Mouse (Mus musculus) heart, embryonic 11.5 days (tissue): ENCODE data around the gene Slc4a2. TPM values are rescaled to one million over a fixed set of nuclear protein-coding genes. Genes with fewer than 3 reads are reported as not detected.

Experiments used
- ATAC-seq: fragments of 200-750 bp; cut with Nextera tagmentation; replicated peaks from 2 replicates; pipeline ENCODE4 v1.8.0; 2017; ENCODE audit warnings: moderate library complexity; ENCODE audit not compliant: insufficient number of reproducible peaks, low FRiP score, low TSS enrichment
- H3K27ac ChIP-seq: fragments of 300-500 bp; sonication (generic); 2 replicates; pipeline ENCODE4 v1.5.1; 2014; ENCODE audit warnings: mild to moderate bottlenecking, low read depth, low read length
- H3K27me3 ChIP-seq: fragments of 300-500 bp; sonication (generic); 2 replicates; pipeline ENCODE4 v1.6.1; 2014; ENCODE audit warnings: mild to moderate bottlenecking, low read length, mixed read lengths; ENCODE audit not compliant: control insufficient read depth, insufficient read depth
- H3K36me3 ChIP-seq: fragments of 300-500 bp; sonication (generic); 2 replicates; pipeline ENCODE4 v1.6.1; 2014; ENCODE audit warnings: mild to moderate bottlenecking, low read length, moderate library complexity, mixed read lengths; ENCODE audit not compliant: control insufficient read depth, insufficient read depth
- H3K4me1 ChIP-seq: fragments of 300-500 bp; sonication (generic); 2 replicates; pipeline ENCODE4 v1.6.1; 2014; ENCODE audit warnings: low read length; ENCODE audit not compliant: control insufficient read depth, insufficient read depth
- H3K4me2 ChIP-seq: fragments of 300-500 bp; sonication (generic); 2 replicates; pipeline ENCODE4 v1.6.1; 2014; ENCODE audit warnings: mild to moderate bottlenecking, moderate library complexity
- H3K4me3 ChIP-seq: fragments of 300-500 bp; sonication (generic); 2 replicates; pipeline ENCODE4 v1.5.1; 2014; ENCODE audit warnings: low read depth, low read length
- H3K9ac ChIP-seq: fragments of 300-500 bp; sonication (generic); 2 replicates; pipeline ENCODE4 v1.6.1; 2014; ENCODE audit warnings: mild to moderate bottlenecking, low read depth, low read length, moderate library complexity
- H3K9me3 ChIP-seq: fragments of 300-500 bp; sonication (generic); replicated peaks from 2 replicates; pipeline ENCODE4 v1.6.1; 2016; ENCODE audit warnings: low read length; ENCODE audit not compliant: control insufficient read depth
- WGBS: fragments of 180-500 bp; shearing (Covaris S2); extraction: QIAGEN DNeasy Blood & Tissue Kit; methylation state at CpG from one replicate; pipeline ENCODE4 v1.1.7; 2014; ENCODE audit not compliant: insufficient replicate concordance; 5-methylcytosine and 5-hydroxymethylcytosine counted together
- polyA plus RNA-seq: library from polyadenylated mRNA; unstranded; fragments of >200 nt; fragmentation: Nextera tagmentation; extraction: Ambion mirVana; gene quantifications from 2 replicates; pipeline ENCODE4 v1.2.1, GENCODE M21; 2014

Gene Slc4a2
- polyA plus RNA-seq, 1 experiment from 2014 or later = 17.9 TPM

GRCm38 (mm10) chr5:24444746-24445427, 21.2 kb downstream of the Slc4a2 start, which contains the start of gene Fastk:
TSS of gene Fastk (minus strand) at chr5:24445287.
- peak; percentile 83 for ATAC-seq
- Histone ChIP-seq H3K27me3 (no peaks in the 10 kb centered on the region), H3K4me2 (peak within 1 kb of the TSS; percentile 85), H3K9me3 (no peaks in the 10 kb centered on the region), H3K4me3 (peak within 1 kb of the TSS; percentile 89), H3K9ac (peak within 1 kb of the TSS; percentile 97), H3K27ac (peak within 1 kb of the TSS; percentile 94), H3K36me3 (peaks cover 17% of the 10 kb centered on the region), H3K4me1 (peaks cover 22% of the 10 kb centered on the region)
- under 1% methylated on average over 60 of the region's 60 CpGs for WGBS

GRCm38 (mm10) chr5:24445428-24446080, 21.9 kb downstream of the Slc4a2 start:
- H3K36me3 ChIP-seq = peaks cover 13% of the 10 kb centered on the region
- peak overlapping the region; percentile 89 for H3K4me3 ChIP-seq
- no peaks in the 10 kb centered on the region for H3K27me3 ChIP-seq
- ATAC-seq = no peak
- WGBS = 54% methylated on average over 20 of the region's 20 CpGs
- H3K9me3 ChIP-seq = no peaks in the 10 kb centered on the region
- peaks cover 22% of the 10 kb centered on the region for H3K4me1 ChIP-seq
- peak overlapping the region; percentile 85 for H3K4me2 ChIP-seq
- H3K27ac ChIP-seq = peak overlapping the region; percentile 94
- peak overlapping the region; percentile 97 for H3K9ac ChIP-seq

DNA sequence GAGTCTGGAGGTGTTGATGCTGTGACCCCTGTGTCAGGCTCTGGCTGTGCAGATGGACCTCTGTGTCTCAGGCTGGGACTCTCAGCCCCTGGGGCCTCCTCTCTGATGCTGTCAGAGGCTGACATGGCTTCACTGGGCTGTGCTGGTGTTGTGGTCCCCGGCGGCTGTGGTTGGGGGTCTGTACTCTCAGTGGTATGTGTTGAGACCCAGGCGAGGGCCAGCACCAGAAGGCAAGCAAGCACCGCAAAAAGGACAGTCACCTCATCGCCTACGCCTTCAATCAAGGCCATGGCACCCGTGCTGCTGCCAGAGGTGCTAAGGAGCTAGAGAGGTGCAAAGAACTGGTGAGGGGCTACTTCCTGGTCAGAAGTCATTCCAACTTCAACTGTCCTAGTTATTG, 23.0 kb downstream of the Slc4a2 start:
- 89% methylated on average over 7 of the region's 7 CpGs for WGBS
- peaks cover 6% of the 10 kb centered on the region for H3K36me3 ChIP-seq

DNA sequence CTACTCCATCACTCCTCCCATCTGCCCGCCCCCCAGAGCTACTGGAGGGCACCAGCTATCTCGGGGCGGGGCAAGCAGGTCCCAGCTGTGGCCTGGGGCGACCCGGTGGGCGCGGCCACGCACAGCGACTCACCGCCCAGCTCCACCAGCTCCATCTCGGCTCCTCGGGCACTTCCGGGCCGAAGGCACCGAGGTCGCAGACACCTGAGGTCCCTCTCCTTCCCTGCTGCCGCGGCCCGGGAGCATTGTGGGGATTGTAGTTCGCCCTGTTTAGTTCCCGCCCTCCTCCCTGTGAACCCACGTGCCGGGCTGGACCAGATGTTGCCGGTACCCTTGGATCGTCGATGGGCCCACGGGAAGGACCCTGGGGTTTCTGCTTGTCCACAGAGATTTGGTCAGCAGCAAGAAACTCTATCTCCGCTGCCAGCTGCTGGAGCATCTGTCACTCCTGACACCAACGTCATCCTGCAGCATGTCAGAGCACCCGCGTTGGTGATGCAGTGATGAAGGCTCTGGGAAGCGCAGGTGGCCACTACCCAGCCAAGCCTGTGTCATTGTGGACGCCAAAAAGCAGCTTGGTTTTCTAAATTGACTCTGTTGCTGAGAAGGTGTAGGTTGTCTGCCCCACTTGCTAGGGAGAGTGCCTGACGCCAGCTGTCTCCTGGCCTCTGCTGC, 24.1 kb downstream of the Slc4a2 start, which contains the start of gene Tmub1:
Tmub1 (minus strand) TSS at position 231 of the 675 bp plus-strand sequence.
- H3K4me1 ChIP-seq = peaks cover 27% of the 10 kb centered on the region
- peak within 1 kb of the TSS; percentile 72 for H3K27ac ChIP-seq
- no peaks in the 10 kb centered on the region for H3K9me3 ChIP-seq
- H3K4me3 ChIP-seq = peak within 1 kb of the TSS; percentile 68
- peak within 1 kb of the TSS; percentile 74 for H3K9ac ChIP-seq
- ATAC-seq = peak; percentile 64
- 3% methylated on average over 34 of the region's 34 CpGs for WGBS
- H3K27me3 ChIP-seq = no peaks in the 10 kb centered on the region
- peak within 1 kb of the TSS; percentile 83 for H3K4me2 ChIP-seq
- H3K36me3 ChIP-seq = 0 out of 2 replicates have a peak, but pooled peaks cover 2% of the 10 kb centered on the region

More for the DNA sequence above, 23.0 kb downstream of the Slc4a2 start:
- Histone ChIP-seq H3K9ac (no peak overlapping the region), H3K27ac (no peak overlapping the region), H3K27me3 (no peaks in the 10 kb centered on the region), H3K9me3 (no peaks in the 10 kb centered on the region), H3K4me3 (no peak overlapping the region), H3K4me2 (peak overlapping the region; percentile 83; the same call in 1 of the 2 replicates), H3K4me1 (peaks cover 27% of the 10 kb centered on the region)
- no peak for ATAC-seq

DNA sequence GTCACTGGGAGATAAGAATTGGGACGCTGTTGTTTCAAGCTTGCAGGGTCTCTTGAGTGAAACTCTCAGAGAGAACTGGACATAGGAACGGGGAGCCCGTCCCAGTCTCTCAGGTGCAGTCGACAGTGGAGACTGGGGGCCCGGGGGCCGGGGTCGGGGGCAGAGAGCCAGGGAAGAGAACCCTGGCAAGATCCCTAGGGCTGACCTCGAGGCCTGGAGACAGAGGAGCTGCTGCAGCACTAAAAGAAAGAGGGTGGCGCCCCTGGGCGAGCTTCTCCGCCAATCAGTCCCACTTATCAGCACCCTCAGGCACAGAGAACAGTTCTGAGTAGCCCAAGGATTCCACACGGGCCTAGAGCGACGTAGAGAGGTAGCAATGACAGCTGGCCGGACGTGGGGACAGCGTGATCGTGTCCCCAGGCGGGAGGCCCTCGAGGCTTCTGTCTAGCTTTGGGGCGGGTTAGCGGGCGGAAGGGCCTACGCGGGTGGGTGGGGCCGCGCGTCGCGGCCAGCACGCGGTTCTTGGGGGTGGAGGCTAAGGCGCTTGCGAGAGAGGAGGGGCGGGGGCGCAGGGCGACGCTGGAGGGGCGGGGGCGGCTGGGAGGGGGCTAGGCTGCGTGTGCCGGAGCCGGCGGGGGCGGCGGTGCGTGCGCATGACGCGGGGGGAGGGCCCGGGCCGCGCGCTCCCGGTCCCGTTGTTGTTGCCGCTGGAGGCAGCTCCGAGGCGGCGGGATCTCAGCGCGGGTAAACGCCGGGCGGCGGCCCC, 27.8 kb downstream of the Slc4a2 start:
- Histone ChIP-seq H3K9ac (peak overlapping the region; percentile 88), H3K4me2 (peak overlapping the region; percentile 79), H3K4me3 (peak overlapping the region; percentile 86), H3K27me3 (no peaks in the 10 kb centered on the region), H3K4me1 (peaks cover 44% of the 10 kb centered on the region), H3K27ac (peak overlapping the region; percentile 89), H3K36me3 (no peaks in the 10 kb centered on the region), H3K9me3 (no peaks in the 10 kb centered on the region)
- 1% methylated on average over 42 of the region's 66 CpGs for WGBS
- peak; percentile 76 for ATAC-seq

- no peaks in the 10 kb centered on the region for H3K36me3 ChIP-seq
- H3K9ac ChIP-seq = peak within 1 kb of the TSS; percentile 88
- H3K4me3 ChIP-seq = peak within 1 kb of the TSS; percentile 86
- H3K4me1 ChIP-seq = peaks cover 44% of the 10 kb centered on the region
- peak within 1 kb of the TSS; percentile 89 for H3K27ac ChIP-seq
- 0% methylated on average over 67 of the region's 85 CpGs for WGBS
- peak within 1 kb of the TSS; percentile 79 for H3K4me2 ChIP-seq
- no peaks in the 10 kb centered on the region for H3K27me3 ChIP-seq
- ATAC-seq = no peak; the same call in 1 of the 2 replicates
- H3K9me3 ChIP-seq = no peaks in the 10 kb centered on the region
Measured at GRCm38 (mm10) chr5:24452030-24452690, 28.5 kb downstream of the Slc4a2 start, which contains the start of gene Agap3. TSS of gene Agap3 (plus strand) at chr5:24452177.

DNA sequence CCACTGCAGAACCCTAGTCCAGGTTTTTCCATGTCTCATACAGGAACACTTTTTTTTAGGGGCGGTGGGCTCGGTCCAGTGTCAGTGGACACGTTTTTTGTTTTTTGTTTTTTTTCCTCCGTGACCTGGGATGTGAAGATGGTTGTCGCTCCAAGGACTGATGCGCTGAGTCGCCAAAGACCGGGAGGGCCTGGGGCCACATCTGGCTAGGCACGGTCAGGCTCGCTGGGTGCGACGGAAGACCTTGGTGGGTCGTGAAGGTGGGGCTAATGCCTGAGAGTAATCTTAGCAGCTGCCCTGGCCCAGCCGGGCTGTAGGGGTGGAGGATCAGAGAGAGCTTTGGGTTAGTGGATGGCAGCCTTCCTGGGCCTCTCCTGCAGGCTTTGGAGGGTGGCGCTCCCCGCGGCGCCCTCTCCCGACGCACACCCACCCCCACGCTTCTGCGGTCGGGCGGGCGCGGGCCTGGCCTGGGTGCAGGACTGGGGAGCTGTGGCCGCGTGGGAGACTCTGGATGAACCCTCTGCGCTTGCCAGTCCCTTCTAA, 29.1 kb downstream of the Slc4a2 start:
- H3K9me3 ChIP-seq = no peaks in the 10 kb centered on the region
- no peaks in the 10 kb centered on the region for H3K36me3 ChIP-seq
- H3K9ac ChIP-seq = peak overlapping the region; percentile 88
- WGBS = under 1% methylated on average over 29 of the region's 29 CpGs
- H3K4me2 ChIP-seq = peak overlapping the region; percentile 79
- peak overlapping the region; percentile 86 for H3K4me3 ChIP-seq
- H3K27ac ChIP-seq = peak overlapping the region; percentile 89
- peaks cover 41% of the 10 kb centered on the region for H3K4me1 ChIP-seq
- no peaks in the 10 kb centered on the region for H3K27me3 ChIP-seq
- 0 out of 2 replicates have a peak, but pooled peaks have one; percentile 5 for ATAC-seq
